Mouse (Mus musculus): ENCODE measurements around the gene Unc50. TPM values are rescaled to one million over a fixed set of nuclear protein-coding genes. Genes with fewer than 3 reads are reported as not detected.

Gene Unc50
- total and polyA plus RNA-seq, 2 experiments from 2014 or later: 83.3 to 83.8 TPM

GRCm38 (mm10) chr1:37488531-37488930, 58.6 kb downstream of the Unc50 start:
- ATAC-seq (ENCODE audit: insufficient read depth, low read depth): no peak
- TF ChIP-seq EP300 (IDR thresholded peaks at IDR 0.05; ENCODE audit: low read depth) (no peak), CTCF (IDR thresholded peaks at IDR 0.05; ENCODE audit: low read depth) (no peak)
- WGBS: 82% methylated on average over 12 of the region's 12 CpGs

More at GRCm38 (mm10) chr1:37488531-37488930, 58.6 kb downstream of the Unc50 start:
- no peaks in the 10 kb centered on the region for H3K9me3 ChIP-seq (replicated peaks; ENCODE audit: control insufficient read depth, low read length)
- no peak overlapping the region for H3K9ac ChIP-seq (replicated peaks; ENCODE audit: low read depth, low read length)
- peaks cover 17% of the 10 kb centered on the region for H3K36me3 ChIP-seq (replicated peaks; ENCODE audit: control insufficient read depth, insufficient read depth, low read length)
- no peak overlapping the region for H3K4me2 ChIP-seq (ENCODE audit: low read depth, low read length)
- H3K27ac ChIP-seq (ENCODE audit: low read depth): no peak overlapping the region
- no peak overlapping the region for H3K4me3 ChIP-seq (ENCODE audit: low read depth, low read length)
- H3K4me1 ChIP-seq (ENCODE audit: control insufficient read depth, insufficient read depth): no peaks in the 10 kb centered on the region
- no peaks in the 10 kb centered on the region for H3K27me3 ChIP-seq (ENCODE audit: control insufficient read depth, insufficient read depth, low read length)
- DNase-seq (ENCODE audit: low spot score): no peak

Other genes with a start within 250 kb of the Unc50 start
- not detected in 2 replicates for gene Cnga3, start 215.7 kb upstream of the Unc50 start, total RNA-seq (2014; rRNA removed; ENCODE audit: low replicate concordance)
- gene Cnga3, start 215.7 kb upstream of the Unc50 start, polyA plus RNA-seq (2015; fragmentation: Nextera tagmentation; extraction: Ambion mirVana): 0.05 TPM in 1 of 2 replicates, not detected in the other
- 8.8 and 17.0 TPM in 2 replicates for gene Inpp4a, start 130.3 kb upstream of the Unc50 start, total RNA-seq (2014; rRNA removed; ENCODE audit: low replicate concordance)
- 9.5 and 9.9 TPM in 2 replicates for gene Inpp4a, start 130.3 kb upstream of the Unc50 start, polyA plus RNA-seq (2015; fragmentation: Nextera tagmentation; extraction: Ambion mirVana)
- gene Coa5, start within 50 bp of the Unc50 start, total RNA-seq (2014; rRNA removed; ENCODE audit: low replicate concordance): 48.9 and 65.0 TPM in 2 replicates
- gene Coa5, start within 50 bp of the Unc50 start, polyA plus RNA-seq (2015; fragmentation: Nextera tagmentation; extraction: Ambion mirVana): 55.3 and 60.1 TPM in 2 replicates
- gene Mgat4a, start 110.9 kb downstream of the Unc50 start, total RNA-seq (2014; rRNA removed; ENCODE audit: low replicate concordance): 7.3 and 24.4 TPM in 2 replicates
- 3.3 and 4.4 TPM in 2 replicates for gene Mgat4a, start 110.9 kb downstream of the Unc50 start, polyA plus RNA-seq (2015; fragmentation: Nextera tagmentation; extraction: Ambion mirVana)

Measured in heart, postnatal 0 days (tissue).